In the genomic region with DNA sequence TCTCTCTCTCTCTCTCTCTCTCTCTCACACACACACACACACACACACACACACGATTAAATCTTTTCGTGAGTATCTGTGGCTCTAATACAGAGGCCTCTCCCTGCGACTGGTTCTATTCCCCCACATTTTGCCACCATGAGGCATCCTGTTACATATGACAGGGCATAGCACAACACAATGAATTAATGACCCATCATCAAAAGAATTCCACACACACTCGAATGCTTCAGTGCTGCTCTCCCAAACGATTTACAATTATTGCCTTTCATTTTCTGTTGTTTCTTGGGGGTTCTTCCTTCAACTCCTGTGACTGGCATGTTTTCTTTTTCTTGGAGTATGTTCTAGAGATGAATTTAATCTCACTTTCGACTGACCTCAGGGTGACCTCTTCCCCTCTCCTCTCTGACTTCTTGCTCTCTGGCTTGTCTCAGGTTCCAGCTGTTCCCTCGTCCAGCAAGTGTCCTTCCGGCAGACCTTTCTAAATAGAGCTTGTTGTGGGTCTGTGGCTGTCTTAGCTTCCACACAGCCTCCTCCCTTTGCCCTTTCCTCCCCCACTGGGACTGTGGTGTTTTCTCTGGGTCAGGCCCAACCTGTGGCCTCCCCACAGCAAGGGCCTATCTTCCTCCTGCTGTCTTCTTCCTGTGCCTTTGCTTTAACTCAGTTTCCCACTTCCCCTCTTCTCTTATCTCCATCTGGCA, we compare ENCODE assay signal across 10 mouse cellular contexts.
DNase-seq lines count a peak whose midpoint lies in the region; ATAC-seq and TF ChIP-seq lines count a peak whose summit lies in the region.
"Had no signal": no experiment of that assay in that cellular context is flagged by ENCODE, and none has a peak within 500 bp of the region (broad histone marks: within the 10 kb centered on the region; RNA-seq: fewer than 3 reads in every experiment).

No protein-coding gene starts in this region.

- H3K4me1 ChIP-seq in midbrain, embryonic 10.5 days = peaks cover 6% of the 10 kb centered on the region; the same call in 1 of the 2 replicates
- H3K4me1 ChIP-seq in midbrain, postnatal 0 days (ENCODE audit: insufficient read depth, low read length) = no peaks in the 10 kb centered on the region
- H3K4me1 ChIP-seq in kidney, embryonic 15.5 days = peaks cover 41% of the 10 kb centered on the region
- H3K4me1 ChIP-seq in neural tube, embryonic 11.5 days (ENCODE audit: control insufficient read depth, insufficient read depth, low read length) = no peaks in the 10 kb centered on the region

- H3K4me3 ChIP-seq in midbrain, embryonic 10.5 days = no peak overlapping the region
- no peak overlapping the region for H3K4me3 ChIP-seq in midbrain, postnatal 0 days (ENCODE audit: low read depth, low read length)
- no peak overlapping the region for H3K4me3 ChIP-seq in kidney, embryonic 15.5 days (replicated peaks)
- no peak overlapping the region for H3K4me3 ChIP-seq in neural tube, embryonic 11.5 days (ENCODE audit: low read depth, low read length)
- H3K4me3 ChIP-seq: intestine, embryonic 15.5 days had no signal

- no peak overlapping the region for H3K4me2 ChIP-seq in midbrain, postnatal 0 days (ENCODE audit: low read depth, low read length, poor library complexity, severe bottlenecking)
- no peak overlapping the region for H3K4me2 ChIP-seq in kidney, embryonic 15.5 days
- no peak overlapping the region for H3K4me2 ChIP-seq in neural tube, embryonic 11.5 days (ENCODE audit: low read depth)
- H3K4me2 ChIP-seq: intestine, embryonic 15.5 days had no signal

- H3K9me3 ChIP-seq in midbrain, embryonic 10.5 days (replicated peaks) = no peaks in the 10 kb centered on the region
- H3K9me3 ChIP-seq in midbrain, postnatal 0 days (ENCODE audit: low read length) = no peaks in the 10 kb centered on the region
- no peaks in the 10 kb centered on the region for H3K9me3 ChIP-seq in kidney, embryonic 15.5 days (replicated peaks)
- H3K9me3 ChIP-seq in neural tube, embryonic 11.5 days (ENCODE audit: control insufficient read depth, low read length) = no peaks in the 10 kb centered on the region
- H3K9me3 ChIP-seq: intestine, embryonic 15.5 days had no signal

- H3K27ac ChIP-seq in midbrain, embryonic 10.5 days (replicated peaks) = 0 out of 2 replicates have a peak overlapping the region, but pooled peaks have one; percentile 4
- H3K27ac ChIP-seq in midbrain, postnatal 0 days (ENCODE audit: low read depth, low read length) = no peak overlapping the region
- peak overlapping the region; percentile 67 for H3K27ac ChIP-seq in kidney, embryonic 15.5 days
- H3K27ac ChIP-seq in neural tube, embryonic 11.5 days (ENCODE audit: low read depth, low read length) = no peak overlapping the region
- H3K27ac ChIP-seq: intestine, embryonic 15.5 days had no signal

- no peaks in the 10 kb centered on the region for H3K27me3 ChIP-seq in midbrain, embryonic 10.5 days (ENCODE audit: low read depth, poor library complexity, severe bottlenecking)
- H3K27me3 ChIP-seq in midbrain, postnatal 0 days (ENCODE audit: insufficient read depth, low read length) = no peaks in the 10 kb centered on the region
- H3K27me3 ChIP-seq in kidney, embryonic 15.5 days = no peaks in the 10 kb centered on the region
- H3K27me3 ChIP-seq in neural tube, embryonic 11.5 days (ENCODE audit: control insufficient read depth, insufficient read depth, low read length) = no peaks in the 10 kb centered on the region
- H3K27me3 ChIP-seq: intestine, embryonic 15.5 days had no signal

- peak; percentile 15 for DNase-seq in midbrain, embryonic 10.5 days (ENCODE audit: low spot score)
- no peak for DNase-seq in midbrain, postnatal 0 days (ENCODE audit: low spot score)
- peak; percentile 17 for DNase-seq in neural tube, embryonic 11.5 days (ENCODE audit: low spot score)
- DNase-seq in layer of hippocampus, postnatal 25 days (ENCODE audit: extremely low spot score in 1 of 2, low spot score in 1 of 2) = no peak
- DNase-seq in left cerebral cortex, postnatal 14 days (ENCODE audit: low spot score in 2 of 2) = no peak
- DNase-seq: thymus, postnatal 4 days had no signal

- H3K36me3 ChIP-seq in midbrain, embryonic 10.5 days = no peaks in the 10 kb centered on the region
- no peaks in the 10 kb centered on the region for H3K36me3 ChIP-seq in midbrain, postnatal 0 days (ENCODE audit: insufficient read depth, low read length)
- H3K36me3 ChIP-seq in kidney, embryonic 15.5 days = no peaks in the 10 kb centered on the region
- no peaks in the 10 kb centered on the region for H3K36me3 ChIP-seq in neural tube, embryonic 11.5 days (ENCODE audit: control insufficient read depth, insufficient read depth, low read length)
- H3K36me3 ChIP-seq: intestine, embryonic 15.5 days had no signal

- TF ChIP-seq CTCF in midbrain, postnatal 0 days (IDR thresholded peaks at IDR 0.05) = no peak

- H3K9ac ChIP-seq in midbrain, postnatal 0 days (replicated peaks; ENCODE audit: low read length, poor library complexity, severe bottlenecking) = no peak overlapping the region
- H3K9ac ChIP-seq in kidney, embryonic 15.5 days = no peak overlapping the region
- H3K9ac ChIP-seq in neural tube, embryonic 11.5 days (ENCODE audit: low read length) = no peak overlapping the region
- H3K9ac ChIP-seq: intestine, embryonic 15.5 days had no signal

- 59% methylated on average over 8 of the region's 8 CpGs for WGBS in midbrain, embryonic 10.5 days
- WGBS in midbrain, postnatal 0 days = 64% methylated on average over 8 of the region's 8 CpGs
- WGBS in kidney, embryonic 15.5 days = 3% methylated on average over 8 of the region's 8 CpGs
- 26% methylated on average over 8 of the region's 8 CpGs for WGBS in neural tube, embryonic 11.5 days

- no peak for ATAC-seq in midbrain, postnatal 0 days (ENCODE audit: low FRiP score)
- ATAC-seq in granulocyte monocyte progenitor cell, adult 5-6 weeks (replicated peaks; ENCODE audit: poor library complexity, severe bottlenecking) = peak; percentile 29
- ATAC-seq in kidney, embryonic 15.5 days (replicated peaks; ENCODE audit: low FRiP score) = peak; percentile 90
- no peak for ATAC-seq in neural tube, embryonic 11.5 days (ENCODE audit: insufficient read depth, low FRiP score, low TSS enrichment)
- no peak for ATAC-seq in activated CD4-positive, CD25-positive, alpha-beta regulatory T cell, adult 4 months
- ATAC-seq: intestine, embryonic 15.5 days had no signal

- intact Hi-C loops in left cerebral cortex, postnatal 14 days (cut with DNase I) = no loop called here

Comparison
In these comparisons a context has a peak if more than half of its experiments do, and no peak if none do; other contexts are left out.
1. DNase-seq: peak in midbrain, embryonic 10.5 days (single experiment) and neural tube, embryonic 11.5 days (single experiment); none in midbrain, postnatal 0 days (single experiment), layer of hippocampus, postnatal 25 days (0 of 2) and left cerebral cortex, postnatal 14 days (0 of 2).
2. H3K27ac ChIP-seq: peak in midbrain, embryonic 10.5 days (single experiment) and kidney, embryonic 15.5 days (single experiment); none in midbrain, postnatal 0 days (single experiment) and neural tube, embryonic 11.5 days (single experiment).
3. ATAC-seq: peak in granulocyte monocyte progenitor cell, adult 5-6 weeks (single experiment) and kidney, embryonic 15.5 days (single experiment); none in midbrain, postnatal 0 days (single experiment), neural tube, embryonic 11.5 days (single experiment) and activated CD4-positive, CD25-positive, alpha-beta regulatory T cell, adult 4 months (single experiment).